ENCODE assay signal across 1 mouse cellular context in the genomic region with DNA sequence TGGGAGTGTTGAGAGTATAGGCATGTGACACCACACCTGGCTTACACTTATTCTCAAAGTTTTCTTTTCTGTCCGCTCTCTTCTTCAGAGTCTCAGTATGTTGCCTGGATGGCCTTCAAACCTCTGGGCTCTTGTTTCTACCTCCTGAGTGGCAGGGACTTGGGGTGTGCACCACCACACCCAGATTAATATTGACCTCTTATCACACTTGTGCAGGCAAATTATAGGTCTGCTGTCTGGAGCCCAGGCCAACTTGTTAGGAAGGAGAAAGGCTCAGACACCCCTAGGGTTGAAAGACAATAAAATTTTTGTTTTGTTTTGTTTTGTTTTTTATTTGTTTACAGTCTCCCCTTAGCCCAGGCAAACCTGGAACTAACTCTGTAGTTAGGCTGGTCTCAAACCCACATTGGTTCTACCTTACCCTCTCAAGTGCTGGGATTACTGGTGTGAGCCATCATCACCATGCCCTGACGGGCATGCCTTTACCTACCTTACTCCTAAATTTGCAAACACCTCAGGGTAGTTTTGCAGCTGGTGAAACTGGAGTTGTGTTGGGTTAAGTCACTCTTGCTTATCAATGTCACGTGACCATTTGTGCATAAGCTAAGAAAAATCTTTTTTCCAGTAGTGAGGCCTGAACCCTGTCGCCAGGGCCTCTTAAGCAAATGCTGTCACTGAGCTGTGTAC.
A peak's percentile ranks its signal among the peaks of the same experiment; 100 is the strongest.
TF ChIP-seq lines count a peak whose summit lies in the region.

No protein-coding gene starts in this region.

TF ChIP-seq in MEL, 35 proteins besides CTCF, POLR2A, EP300 and RAD21 (continued from another document):
- TF ChIP-seq GATA1 (IDR thresholded peaks at IDR 0.05; ENCODE audit: low read depth, low read length): 0 out of 2 replicates have a peak, but pooled peaks have one; percentile 17
